Mouse (Mus musculus) midbrain, embryonic 13.5 days (tissue): ENCODE measurements around the gene Olfr441. TPM values are rescaled to one million over a fixed set of nuclear protein-coding genes. Genes with fewer than 3 reads are reported as not detected.
"Not testable (repeated sequence)": the region's sequence is repeated elsewhere in the genome, so short reads cannot be mapped to it uniquely, and the experiment has no call there.

ENCODE experiments used
- ATAC-seq: fragments of 200-750 bp; cut with Nextera tagmentation; 2 replicates; pipeline ENCODE4 v1.8.0; 2017; ENCODE audit warnings: mild to moderate bottlenecking, moderate TSS enrichment, moderate library complexity
- H3K27ac ChIP-seq: fragments of 300-500 bp; sonication (generic); 2 replicates; pipeline ENCODE4 v1.5.1; 2015; ENCODE audit warnings: inconsistent platforms, mild to moderate bottlenecking, moderate library complexity
- H3K27me3 ChIP-seq: fragments of 300-500 bp; sonication (generic); 2 replicates; pipeline ENCODE4 v1.6.1; 2015; ENCODE audit warnings: mild to moderate bottlenecking, inconsistent platforms
- H3K36me3 ChIP-seq: fragments of 300-500 bp; sonication (generic); 2 replicates; pipeline ENCODE4 v1.6.1; 2015; ENCODE audit warnings: mild to moderate bottlenecking, inconsistent platforms
- H3K4me1 ChIP-seq: fragments of 300-500 bp; sonication (generic); replicated peaks from 2 replicates; pipeline ENCODE4 v1.6.1; 2015; ENCODE audit warnings: inconsistent platforms
- H3K4me2 ChIP-seq: fragments of 300-500 bp; sonication (generic); replicated peaks from 2 replicates; pipeline ENCODE4 v1.6.1; 2015; ENCODE audit warnings: moderate library complexity, mild to moderate bottlenecking, inconsistent platforms
- H3K4me3 ChIP-seq: fragments of 300-500 bp; sonication (generic); replicated peaks from 2 replicates; pipeline ENCODE4 v1.5.1; 2015; ENCODE audit warnings: mild to moderate bottlenecking, inconsistent platforms
- H3K9ac ChIP-seq: fragments of 300-500 bp; sonication (generic); replicated peaks from 2 replicates; pipeline ENCODE4 v1.6.1; 2015; ENCODE audit warnings: mild to moderate bottlenecking, inconsistent platforms
- H3K9me3 ChIP-seq: fragments of 300-500 bp; sonication (generic); 2 replicates; pipeline ENCODE4 v1.6.1; 2016; ENCODE audit warnings: mild to moderate bottlenecking, inconsistent platforms
- WGBS: fragments of 180-500 bp; shearing (Covaris S2); methylation state at CpG from one replicate; pipeline ENCODE4 v1.1.7; 2015; 5-methylcytosine and 5-hydroxymethylcytosine counted together
- polyA plus RNA-seq: library from polyadenylated mRNA; unstranded; fragments of >200 nt; fragmentation: Nextera tagmentation; extraction: Ambion mirVana; gene quantifications from 2 replicates; pipeline ENCODE4 v1.2.1, GENCODE M21; 2015

Olfr441 gene
- polyA plus RNA-seq, result not detected in 2 replicates

DNA sequence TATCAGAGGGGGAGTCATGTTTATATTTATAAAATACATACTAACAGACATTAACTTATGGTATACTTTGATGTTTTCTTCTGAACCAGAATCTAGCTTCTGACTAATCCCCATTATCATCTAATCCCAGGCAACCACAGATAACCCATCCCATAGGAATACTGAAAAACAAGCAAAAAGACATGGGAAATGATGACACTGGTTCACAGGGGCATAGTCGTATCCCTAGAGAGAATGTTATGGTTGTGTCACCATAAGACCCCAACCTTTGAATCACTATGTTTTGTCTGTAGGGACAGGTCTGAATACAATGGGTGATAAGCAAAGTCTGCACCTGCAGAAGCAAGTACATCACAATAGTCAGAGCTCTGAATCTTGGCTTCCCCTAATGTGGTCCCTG, at the start of gene Olfr441:
Gene Olfr441 (plus strand): TSS at position 301 of the 400 bp plus-strand sequence.
- H3K4me2 ChIP-seq, H3K27ac ChIP-seq, H3K36me3 ChIP-seq, H3K27me3 ChIP-seq, H3K9ac ChIP-seq, H3K4me1 ChIP-seq, H3K9me3 ChIP-seq, H3K4me3 ChIP-seq, ATAC-seq: not testable (repeated sequence)
- WGBS, result 84% methylated on average over 1 of the region's 1 CpGs

DNA sequence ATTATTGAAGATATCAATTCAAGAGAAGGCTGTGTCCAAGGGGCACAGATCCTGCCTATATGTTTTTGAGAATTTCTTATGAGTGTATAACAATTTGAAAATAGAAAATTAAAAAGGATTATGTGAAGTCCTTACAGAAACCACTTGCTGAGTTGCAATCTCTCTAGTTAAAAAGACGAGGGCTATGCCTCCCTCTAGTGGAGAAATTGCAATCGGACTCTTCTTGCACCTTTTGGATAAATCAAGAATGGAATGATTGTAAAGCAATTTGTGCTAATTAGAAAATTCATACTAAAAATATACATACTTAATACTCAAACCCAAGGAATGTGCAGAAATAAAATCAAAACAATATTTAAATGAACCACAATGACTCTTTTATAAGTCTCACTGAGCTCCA, 27.4 kb upstream of the Olfr441 start:
- no peak for ATAC-seq
- WGBS, result 22% methylated on average over 2 of the region's 2 CpGs

DNA sequence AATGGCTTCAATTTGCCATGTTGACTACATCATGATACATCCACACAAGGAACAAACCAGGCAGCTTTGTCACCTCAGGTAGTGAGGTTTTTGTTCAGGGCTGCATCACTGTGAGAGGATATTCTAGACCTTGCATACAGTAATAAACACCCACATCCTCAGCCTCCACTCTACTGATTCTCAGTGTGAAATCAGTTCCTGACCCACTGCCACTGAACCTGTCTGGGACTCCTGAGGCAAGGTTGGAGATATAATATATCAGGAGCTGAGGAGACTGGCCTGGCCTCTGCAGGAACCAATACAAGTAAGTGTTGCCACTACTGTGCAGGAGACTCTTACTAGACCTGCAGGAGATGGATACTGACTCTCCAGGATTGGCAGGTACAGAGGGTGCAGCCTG, 24.8 kb upstream of the Olfr441 start:
- not testable (repeated sequence) for H3K9me3 ChIP-seq, ATAC-seq, H3K4me1 ChIP-seq, H3K36me3 ChIP-seq, H3K9ac ChIP-seq, H3K27me3 ChIP-seq, H3K4me2 ChIP-seq, H3K27ac ChIP-seq, H3K4me3 ChIP-seq

More for the DNA sequence above, 27.4 kb upstream of the Olfr441 start:
- H3K4me1 ChIP-seq, result no peaks in the 10 kb centered on the region
- no peak overlapping the region for H3K4me2 ChIP-seq
- H3K9me3 ChIP-seq, result no peaks in the 10 kb centered on the region
- H3K4me3 ChIP-seq, result no peak overlapping the region
- no peaks in the 10 kb centered on the region for H3K36me3 ChIP-seq
- H3K9ac ChIP-seq, result no peak overlapping the region
- H3K27ac ChIP-seq, result no peak overlapping the region
- no peaks in the 10 kb centered on the region for H3K27me3 ChIP-seq

DNA sequence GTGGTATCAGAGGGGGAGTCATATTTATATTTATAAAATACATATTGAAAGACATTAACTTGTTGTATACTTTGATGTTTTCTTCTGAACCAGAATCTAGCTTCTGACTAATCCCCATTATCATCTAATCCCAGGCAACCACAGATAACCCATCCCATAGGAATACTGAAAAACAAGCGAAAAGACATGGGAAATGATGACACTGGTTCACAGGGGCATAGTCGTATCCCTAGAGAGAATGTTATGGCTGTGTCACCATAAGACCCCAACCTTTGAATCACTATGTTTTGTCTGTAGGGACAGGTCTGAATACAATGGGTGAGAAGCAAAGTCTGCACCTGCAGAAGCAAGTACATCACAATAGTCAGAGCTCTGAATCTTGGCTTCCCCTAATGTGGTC, 40.1 kb downstream of the Olfr441 start, which contains the start of gene Olfr237-ps1:
Gene Olfr237-ps1 (plus strand): TSS at position 301 of the 400 bp plus-strand sequence.
- not testable (repeated sequence) for H3K9me3 ChIP-seq, H3K27me3 ChIP-seq, H3K36me3 ChIP-seq, ATAC-seq, H3K9ac ChIP-seq, H3K4me3 ChIP-seq, H3K4me1 ChIP-seq, H3K27ac ChIP-seq, H3K4me2 ChIP-seq
- WGBS, result 87% methylated on average over 2 of the region's 2 CpGs

DNA sequence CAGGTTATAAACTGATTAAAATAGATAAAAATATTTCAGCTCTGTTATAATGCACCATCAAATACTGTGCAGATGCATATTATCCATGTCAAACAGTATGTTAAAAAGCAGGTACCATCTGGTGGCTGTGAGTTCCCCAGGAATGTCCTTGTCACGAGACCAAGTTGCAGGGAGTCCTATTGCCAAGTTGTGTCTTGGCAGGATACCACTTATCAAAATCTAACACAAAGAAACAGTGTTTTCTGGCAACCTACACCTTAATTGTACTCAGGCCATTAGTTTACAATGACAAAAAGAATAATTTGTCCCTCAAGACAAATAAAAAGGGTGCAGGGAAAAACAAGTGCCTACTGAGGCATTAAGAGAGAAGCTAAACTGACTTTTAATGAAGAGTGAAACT, 53.3 kb downstream of the Olfr441 start:
- no peak for ATAC-seq
- H3K4me2 ChIP-seq, result no peak overlapping the region
- 68% methylated on average over 1 of the region's 1 CpGs for WGBS
- no peak overlapping the region for H3K9ac ChIP-seq
- H3K27ac ChIP-seq, result no peak overlapping the region
- no peaks in the 10 kb centered on the region for H3K36me3 ChIP-seq
- no peaks in the 10 kb centered on the region for H3K4me1 ChIP-seq
- H3K9me3 ChIP-seq, result no peaks in the 10 kb centered on the region
- no peak overlapping the region for H3K4me3 ChIP-seq
- no peaks in the 10 kb centered on the region for H3K27me3 ChIP-seq

DNA sequence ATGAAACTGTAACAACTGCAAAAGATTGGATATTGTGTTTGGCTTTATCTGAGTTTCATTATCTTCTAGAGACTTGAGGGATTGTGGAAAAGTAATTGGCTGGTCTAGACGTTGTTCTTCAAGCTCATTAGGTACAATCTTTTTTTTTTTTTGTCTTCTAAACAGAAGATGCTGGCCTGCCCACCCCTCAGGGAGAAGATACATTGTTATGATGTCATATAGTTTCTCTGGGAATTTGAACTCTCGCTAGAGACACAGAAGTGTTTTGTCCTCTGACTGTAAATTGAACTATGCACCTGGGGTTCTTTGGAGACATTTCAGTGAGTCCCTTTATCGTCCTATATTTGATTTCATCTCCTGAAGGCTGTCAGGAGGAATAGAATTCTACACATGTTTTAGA, 56.8 kb downstream of the Olfr441 start, which contains the start of gene Olfr437:
Gene Olfr437 (plus strand): TSS at position 301 of the 400 bp plus-strand sequence.
- WGBS, result 76% methylated on average over 3 of the region's 3 CpGs
- no peak for ATAC-seq

DNA sequence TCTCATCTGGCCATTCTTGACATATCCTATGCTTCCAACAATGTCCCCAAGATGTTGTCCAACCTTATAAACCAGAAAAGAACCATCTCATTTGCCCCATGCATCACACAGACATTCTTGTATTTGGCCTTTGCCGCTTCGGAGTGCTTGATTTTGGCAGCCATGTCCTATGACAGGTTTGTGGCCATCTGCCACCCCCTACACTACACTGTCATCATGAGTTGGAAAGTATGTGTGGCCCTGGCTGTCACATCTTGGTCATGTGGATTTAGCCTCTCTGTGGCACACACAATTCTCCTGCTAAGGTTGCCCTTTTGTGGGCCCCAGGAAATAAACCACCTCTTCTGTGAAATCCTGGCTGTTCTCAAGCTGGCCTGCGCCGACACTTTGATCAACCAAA, 61.1 kb downstream of the Olfr441 start:
- Histone ChIP-seq H3K4me1 (no peaks in the 10 kb centered on the region), H3K36me3 (no peaks in the 10 kb centered on the region), H3K9me3 (no peaks in the 10 kb centered on the region), H3K4me2 (no peak overlapping the region), H3K4me3 (no peak overlapping the region), H3K27ac (no peak overlapping the region), H3K27me3 (no peaks in the 10 kb centered on the region), H3K9ac (no peak overlapping the region)
- WGBS, result 95% methylated on average over 4 of the region's 4 CpGs
- no peak for ATAC-seq

More for the DNA sequence above, 56.8 kb downstream of the Olfr441 start, which contains the start of gene Olfr437:
- H3K9me3 ChIP-seq, result no peaks in the 10 kb centered on the region
- H3K9ac ChIP-seq, result no peak within 1 kb of the TSS
- H3K4me2 ChIP-seq, result no peak within 1 kb of the TSS
- no peak within 1 kb of the TSS for H3K4me3 ChIP-seq
- H3K36me3 ChIP-seq, result no peaks in the 10 kb centered on the region
- no peaks in the 10 kb centered on the region for H3K4me1 ChIP-seq
- H3K27me3 ChIP-seq, result no peaks in the 10 kb centered on the region
- H3K27ac ChIP-seq, result no peak within 1 kb of the TSS

Other genes starting within 250 kb of the Olfr441 start
- gene Olfr448, start 215.9 kb upstream of the Olfr441 start, polyA plus RNA-seq, result not detected in 2 replicates
- not detected in 2 replicates for gene Olfr447, start 197.5 kb upstream of the Olfr441 start, polyA plus RNA-seq
- not detected in 2 replicates for gene Olfr446, start 185.0 kb upstream of the Olfr441 start, polyA plus RNA-seq
- gene Olfr444, start 157.3 kb upstream of the Olfr441 start, polyA plus RNA-seq, result not detected in 2 replicates
- gene Olfr237-ps1, start 40.2 kb downstream of the Olfr441 start, polyA plus RNA-seq, result not detected in 2 replicates
- not detected in 2 replicates for gene Olfr437, start 56.9 kb downstream of the Olfr441 start, polyA plus RNA-seq
- not detected in 2 replicates for gene Olfr13, start 65.8 kb downstream of the Olfr441 start, polyA plus RNA-seq
- not detected in 2 replicates for gene Olfr435, start 90.8 kb downstream of the Olfr441 start, polyA plus RNA-seq
- gene Olfr434, start 106.7 kb downstream of the Olfr441 start, polyA plus RNA-seq, result not detected in 2 replicates
- not detected in 2 replicates for gene Olfr47, start 125.2 kb downstream of the Olfr441 start, polyA plus RNA-seq
- 1.8 and 2.0 TPM in 2 replicates for gene Arhgef5, start 159.2 kb downstream of the Olfr441 start, polyA plus RNA-seq
- not detected in 2 replicates for gene Nobox, start 203.2 kb downstream of the Olfr441 start, polyA plus RNA-seq